Mouse (Mus musculus) CH12.LX (cell line): ENCODE measurements at regions not wholly inside any gene's neighbourhood (a gene's known extent, or its start where the extent isn't known, plus 50 kb on each side); places are given as distances from the start of the nearest gene placed in this dataset.

Source experiments
- DNase-seq: peaks from one replicate; pipeline ENCODE4 v3.0.0-alpha.2; 2013; ENCODE audit errors: extremely low read depth
- H3K27ac ChIP-seq: 2 replicates; pipeline ENCODE4 v1.5.1; 2012; ENCODE audit warnings: low read depth, mild to moderate bottlenecking, control low read depth, moderate library complexity; ENCODE audit not compliant: insufficient read depth
- H3K27me3 ChIP-seq: replicated peaks from 2 replicates; pipeline ENCODE3; 2012; ENCODE audit warnings: inconsistent platforms
- H3K36me3 ChIP-seq, 2 experiments: replicated peaks in 1 of 2; 2 replicates each; pipeline versions ENCODE3 to v1.6.1; 2012; ENCODE audit warnings: inconsistent platforms in 1 of 2, low read length in 1 of 2, mild to moderate bottlenecking in 1 of 2, mixed read lengths in 1 of 2, moderate library complexity in 1 of 2; ENCODE audit not compliant: control insufficient read depth in 1 of 2, insufficient read depth in 1 of 2
- H3K4me1 ChIP-seq, 2 experiments: 2 replicates each; pipeline ENCODE4 v1.6.1; 2012; ENCODE audit warnings: inconsistent platforms in 1 of 2, moderate library complexity in 1 of 2; ENCODE audit not compliant: insufficient read depth in 2 of 2, control insufficient read depth in 1 of 2
- H3K4me2 ChIP-seq: 2 replicates; pipeline ENCODE4 v1.6.1; 2012; ENCODE audit warnings: low read depth, mild to moderate bottlenecking, control low read depth; ENCODE audit not compliant: poor library complexity, insufficient read depth, severe bottlenecking
- H3K4me3 ChIP-seq, 3 experiments: fragments of 150-350 bp in 1 of 3; sonication (generic) in 1 of 3; replicated peaks in 1 of 3; 2 replicates each; pipeline versions ENCODE3 to v1.5.1; 2011 to 2012; ENCODE audit warnings: low read depth in 2 of 3, low read length in 2 of 3, mild to moderate bottlenecking in 2 of 3, moderate library complexity in 2 of 3, control low read depth in 1 of 3, improper control_type of control experiment in 1 of 3, inconsistent platforms in 1 of 3, mixed read lengths in 1 of 3; ENCODE audit not compliant: poor library complexity in 1 of 3
- H3K79me2 ChIP-seq: replicated peaks from 2 replicates; pipeline ENCODE4 v1.6.1; 2012; ENCODE audit warnings: mild to moderate bottlenecking, moderate library complexity; ENCODE audit not compliant: control insufficient read depth, poor library complexity, insufficient read depth, severe bottlenecking; ENCODE audit errors: extremely low read depth
- H3K9ac ChIP-seq: 2 replicates; pipeline ENCODE4 v1.6.1; 2012; ENCODE audit warnings: low read depth, mild to moderate bottlenecking, control low read depth, moderate library complexity; ENCODE audit not compliant: insufficient read depth
- H3K9me3 ChIP-seq: replicated peaks from 2 replicates; pipeline ENCODE3; 2012; ENCODE audit warnings: low read length, inconsistent platforms, mixed read lengths
- CHD1 ChIP-seq: IDR thresholded peaks from 2 replicates; pipeline ENCODE4 v1.6.1; 2012; ENCODE audit warnings: low read depth, low read length, improper control_type of control experiment, inconsistent platforms
- CHD2 ChIP-seq: IDR thresholded peaks from 2 replicates; pipeline ENCODE4 v1.6.1; 2011; ENCODE audit warnings: low read length, improper control_type of control experiment
- E2F4 ChIP-seq: IDR thresholded peaks from 2 replicates; pipeline ENCODE4 v1.6.1; 2011; ENCODE audit warnings: low read depth, low read length, improper control_type of control experiment; ENCODE audit not compliant: insufficient replicate concordance
- ETS1 ChIP-seq: conservative IDR thresholded peaks from 2 replicates; pipeline ENCODE4 v1.6.1; 2012; ENCODE audit warnings: low read depth, mild to moderate bottlenecking, inconsistent platforms, low read length, improper control_type of control experiment, moderate library complexity
- GABPA ChIP-seq: IDR thresholded peaks from 2 replicates; pipeline ENCODE4 v1.6.1; 2012; ENCODE audit warnings: low read depth, low read length, improper control_type of control experiment, inconsistent platforms; ENCODE audit not compliant: insufficient replicate concordance
- HCFC1 ChIP-seq: IDR thresholded peaks from 2 replicates; pipeline ENCODE4 v1.6.1; 2012; ENCODE audit warnings: low read depth, mild to moderate bottlenecking, inconsistent platforms, low read length, improper control_type of control experiment
- IRF4 ChIP-seq: IDR thresholded peaks from 2 replicates; pipeline ENCODE4 v1.6.1; 2014; ENCODE audit warnings: low read depth, mild to moderate bottlenecking, inconsistent platforms, low read length, improper control_type of control experiment
- JUN ChIP-seq: IDR thresholded peaks from 2 replicates; pipeline ENCODE4 v1.6.1; 2011; ENCODE audit warnings: low read depth, mild to moderate bottlenecking, low read length, improper control_type of control experiment, moderate library complexity; ENCODE audit not compliant: insufficient read depth
- JUND ChIP-seq: conservative IDR thresholded peaks from 2 replicates; pipeline ENCODE4 v1.6.1; 2011; ENCODE audit warnings: low read depth, low read length, improper control_type of control experiment
- MYC ChIP-seq: IDR thresholded peaks from 2 replicates; pipeline ENCODE4 v1.6.1; 2011; ENCODE audit warnings: low read depth, mild to moderate bottlenecking, improper control_type of control experiment, low read length
- PAX5 ChIP-seq: IDR thresholded peaks from 2 replicates; pipeline ENCODE4 v1.6.1; 2012; ENCODE audit warnings: low read length, inconsistent platforms, mixed read lengths
- POLR2AphosphoS2 ChIP-seq: IDR thresholded peaks from 2 replicates; pipeline ENCODE4 v1.6.1; 2011; ENCODE audit warnings: low read depth, low read length, improper control_type of control experiment
- RCOR1 ChIP-seq: conservative IDR thresholded peaks from 2 replicates; pipeline ENCODE4 v1.6.1; 2012; ENCODE audit warnings: low read depth, mild to moderate bottlenecking, inconsistent platforms, low read length, improper control_type of control experiment
- TCF12 ChIP-seq: IDR thresholded peaks from 2 replicates; pipeline ENCODE4 v1.6.1; 2014; ENCODE audit warnings: low read depth, mild to moderate bottlenecking, inconsistent platforms, low read length, improper control_type of control experiment
- USF1 ChIP-seq: IDR thresholded peaks from 2 replicates; pipeline ENCODE4 v1.6.1; 2014; ENCODE audit warnings: low read depth, mild to moderate bottlenecking, inconsistent platforms, low read length, improper control_type of control experiment
- USF2 ChIP-seq: conservative IDR thresholded peaks from 2 replicates; pipeline ENCODE4 v1.6.1; 2011; ENCODE audit warnings: low read depth, low read length, improper control_type of control experiment
- ZC3H11A ChIP-seq: IDR thresholded peaks from 2 replicates; pipeline ENCODE4 v1.6.1; 2012; ENCODE audit warnings: low read depth, mild to moderate bottlenecking, inconsistent platforms, low read length, improper control_type of control experiment
- ZKSCAN1 ChIP-seq: IDR thresholded peaks from 2 replicates; pipeline ENCODE4 v1.6.1; 2012; ENCODE audit warnings: low read depth, inconsistent platforms, low read length, improper control_type of control experiment, borderline replicate concordance
- dilution Hi-C: fragments of 300-500 bp; cut with MboI; formaldehyde crosslinking; loops from 2 replicates; pipeline ENCODE4 v1.14.3; 2020; ENCODE audit warnings: low sequenced_read_pairs; ENCODE audit not compliant: extremely low pct_unique_long_range_greater_than_20kb, extremely low pct_ligation_motif_present
- in situ Hi-C: fragments of 300-500 bp; cut with MboI; formaldehyde crosslinking; loops from 3 replicates; pipeline ENCODE4 v1.14.3; 2019; ENCODE audit warnings: low sequenced_read_pairs, low pct_ligation_motif_present, low pct_unique_long_range_greater_than_20kb, mixed read lengths

DNA sequence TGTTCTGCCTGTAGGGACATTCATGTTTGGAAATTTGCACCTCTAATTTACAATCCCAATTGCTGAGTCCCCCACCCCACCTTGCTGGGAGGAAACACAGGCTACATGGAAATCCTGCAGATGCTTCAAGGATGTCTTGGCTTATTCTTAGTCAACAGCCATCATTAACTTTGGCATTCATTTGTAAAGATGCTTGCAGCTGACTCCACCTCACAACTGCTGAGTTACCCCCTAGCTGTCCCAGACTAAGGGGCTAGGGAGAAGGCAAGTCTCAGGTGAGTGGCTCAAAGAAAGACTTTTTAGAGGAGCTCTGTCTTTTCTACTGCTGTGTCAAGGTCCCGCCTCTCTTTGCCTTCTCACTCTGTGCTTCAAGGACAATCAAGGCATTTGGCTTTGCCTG lies 160.7 kb upstream of the Arrdc4 start:
- H3K27ac ChIP-seq, result no peak overlapping the region
- H3K4me1 ChIP-seq, result no peaks in the 10 kb centered on the region
- H3K9me3 ChIP-seq, result peaks cover 64% of the 10 kb centered on the region
- DNase-seq, result no peak
- dilution Hi-C loops (no loop called here), in situ Hi-C loops (no loop called here)
- H3K9ac ChIP-seq, result no peak overlapping the region
- H3K4me3 ChIP-seq, result no peak overlapping the region
- no peaks in the 10 kb centered on the region for H3K36me3 ChIP-seq
- H3K79me2 ChIP-seq, result no peaks in the 10 kb centered on the region
- H3K27me3 ChIP-seq, result no peaks in the 10 kb centered on the region
- TF ChIP-seq PAX5 (no peak), ZKSCAN1 (no peak), ETS1 (no peak), JUN (no peak), POLR2AphosphoS2 (no peak), HCFC1 (no peak), CHD1 (no peak), TCF12 (no peak), IRF4 (no peak), E2F4 (no peak), JUND (no peak), USF1 (no peak), USF2 (no peak), RCOR1 (no peak), ZC3H11A (no peak), MYC (no peak)
- no peak overlapping the region for H3K4me2 ChIP-seq

DNA sequence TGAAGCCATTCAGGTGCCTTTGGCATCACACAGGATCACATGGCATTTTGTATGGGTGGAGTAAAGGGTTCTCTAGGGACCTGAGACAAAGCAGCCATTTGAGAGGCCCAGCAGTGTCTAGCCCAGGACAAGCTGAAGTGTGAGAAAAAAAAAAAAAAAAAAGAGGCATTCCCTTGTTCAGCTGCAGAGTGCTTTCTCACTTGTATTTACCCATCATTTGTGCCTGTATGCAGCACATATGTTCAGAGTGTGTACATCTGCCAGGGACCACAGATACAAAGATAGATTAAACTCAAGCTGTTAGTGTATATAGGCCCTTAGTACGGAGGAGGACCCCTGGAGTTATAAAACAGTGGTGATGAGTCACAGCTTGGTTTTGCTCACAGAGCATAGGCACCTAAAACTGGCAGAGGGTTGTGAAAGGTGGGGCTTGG lies 159.4 kb upstream of the Arrdc4 start:
- dilution Hi-C loops (no loop called here), in situ Hi-C loops (no loop called here)
- Histone ChIP-seq H3K79me2 (no peaks in the 10 kb centered on the region), H3K9me3 (peaks cover 70% of the 10 kb centered on the region), H3K4me2 (no peak overlapping the region), H3K36me3 (no peaks in the 10 kb centered on the region), H3K4me3 (no peak overlapping the region), H3K27me3 (no peaks in the 10 kb centered on the region), H3K27ac (no peak overlapping the region), H3K4me1 (no peaks in the 10 kb centered on the region), H3K9ac (no peak overlapping the region)
- TF ChIP-seq CHD2, result no peak
- TF ChIP-seq GABPA, result no peak
- TF ChIP-seq POLR2AphosphoS2, result no peak
- no peak for TF ChIP-seq PAX5
- TF ChIP-seq ETS1, result no peak
- DNase-seq, result no peak
